Mouse (Mus musculus) kidney, adult 9 months (tissue): ENCODE measurements at regions not wholly inside any gene's neighbourhood (a gene's known extent, or its start where the extent isn't known, plus 50 kb on each side); places are given as distances from the start of the nearest gene placed in this dataset.

Source experiments
- DNase-seq: peaks from one replicate; pipeline ENCODE4 v3.0.0; 2022

- no peak for DNase-seq
These were observed 1224.5 kb upstream of the Lrrc6 start for GRCm38 (mm10) chr15:67725239-67725638.

GRCm38 (mm10) chr15:67714203-67714602 lies 1213.5 kb upstream of the Lrrc6 start:
- no peak for DNase-seq

GRCm38 (mm10) chr15:67686140-67686539 lies 1185.4 kb upstream of the Lrrc6 start:
- DNase-seq = no peak

GRCm38 (mm10) chr15:67673276-67673675 lies 1172.6 kb upstream of the Lrrc6 start:
- DNase-seq = no peak

GRCm38 (mm10) chr15:67636155-67636554 lies 1135.4 kb upstream of the Lrrc6 start:
- no peak for DNase-seq

GRCm38 (mm10) chr15:67626704-67627287 lies 1126.1 kb upstream of the Lrrc6 start:
- DNase-seq = no peak

GRCm38 (mm10) chr15:67611896-67612295 lies 1111.2 kb upstream of the Lrrc6 start:
- peak; percentile 4 for DNase-seq

GRCm38 (mm10) chr15:67598426-67598825 lies 1097.7 kb upstream of the Lrrc6 start:
- DNase-seq = no peak

- DNase-seq = no peak
These were observed 1075.9 kb upstream of the Lrrc6 start for GRCm38 (mm10) chr15:67576581-67576980.

- no peak for DNase-seq
These were observed 1070.9 kb upstream of the Lrrc6 start for GRCm38 (mm10) chr15:67571614-67572013.

GRCm38 (mm10) chr15:67557304-67557703 lies 1056.6 kb upstream of the Lrrc6 start:
- no peak for DNase-seq

- DNase-seq = no peak
These were observed 1051.2 kb upstream of the Lrrc6 start for GRCm38 (mm10) chr15:67551911-67552310.

GRCm38 (mm10) chr15:67546896-67547400 lies 1046.2 kb upstream of the Lrrc6 start:
- DNase-seq = no peak

- DNase-seq = no peak
These were observed 1045.0 kb upstream of the Lrrc6 start for GRCm38 (mm10) chr15:67545745-67546144.

- no peak for DNase-seq
These were observed 1013.0 kb upstream of the Lrrc6 start for GRCm38 (mm10) chr15:67513722-67514121.

- DNase-seq = no peak
These were observed 994.4 kb upstream of the Lrrc6 start for GRCm38 (mm10) chr15:67495001-67495658.

- no peak for DNase-seq
These were observed 981.0 kb upstream of the Lrrc6 start for GRCm38 (mm10) chr15:67481733-67482132.

GRCm38 (mm10) chr15:67474325-67474724 lies 973.6 kb upstream of the Lrrc6 start:
- DNase-seq = no peak

GRCm38 (mm10) chr15:67472979-67473378 lies 972.3 kb upstream of the Lrrc6 start:
- DNase-seq = no peak

GRCm38 (mm10) chr15:67471283-67471682 lies 970.6 kb upstream of the Lrrc6 start:
- no peak for DNase-seq

- DNase-seq = no peak
These were observed 969.3 kb upstream of the Lrrc6 start for GRCm38 (mm10) chr15:67470036-67470435.

GRCm38 (mm10) chr15:67467404-67468345 lies 967.0 kb upstream of the Lrrc6 start:
- DNase-seq = no peak

GRCm38 (mm10) chr15:67462863-67463262 lies 962.2 kb upstream of the Lrrc6 start:
- no peak for DNase-seq

- no peak for DNase-seq
These were observed 959.7 kb upstream of the Lrrc6 start for GRCm38 (mm10) chr15:67460384-67460783.
